Mouse (Mus musculus): ENCODE measurements around the gene Abcg8.

The Abcg8 gene

DNA sequence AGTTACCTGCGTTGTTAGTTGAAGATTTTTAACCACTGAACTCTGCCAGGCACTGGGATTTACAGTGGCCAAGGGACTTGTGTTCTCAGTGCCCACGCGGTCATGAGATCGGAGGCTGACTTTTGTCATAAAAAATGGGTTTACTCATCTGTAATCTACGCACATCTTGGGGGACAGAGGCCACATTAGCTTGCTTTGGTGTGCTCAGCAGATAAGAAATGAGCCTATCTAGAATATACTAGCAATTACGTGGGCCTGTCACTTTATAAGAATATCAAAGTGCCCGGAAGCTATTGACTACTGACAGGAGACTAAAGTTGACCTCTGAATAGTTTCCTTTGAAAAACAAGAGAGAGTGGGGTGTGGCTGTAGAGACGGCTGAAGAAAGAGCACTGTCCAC lies 17.2 kb upstream of the Abcg8 start:
- no peak for DNase-seq

DNA sequence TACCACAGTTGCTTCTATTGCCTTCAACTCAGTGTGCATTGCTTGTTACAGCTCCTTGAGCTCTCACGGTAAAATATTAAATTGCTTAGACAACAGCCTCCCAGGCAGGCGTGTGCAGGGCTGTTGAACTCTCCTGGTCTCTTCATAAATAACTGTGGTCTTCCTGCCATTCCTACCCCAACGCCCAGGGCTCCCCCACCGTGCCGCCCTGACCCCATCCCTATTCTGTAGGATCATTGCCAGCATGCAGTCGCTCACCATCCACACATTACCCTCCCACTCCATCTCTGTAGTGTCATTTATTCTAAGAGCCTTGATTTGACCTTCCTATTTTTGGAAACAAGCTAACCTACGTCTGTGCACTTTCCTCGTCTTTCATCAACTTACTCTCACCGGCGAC lies 11.0 kb upstream of the Abcg8 start:
- no peak for DNase-seq

DNA sequence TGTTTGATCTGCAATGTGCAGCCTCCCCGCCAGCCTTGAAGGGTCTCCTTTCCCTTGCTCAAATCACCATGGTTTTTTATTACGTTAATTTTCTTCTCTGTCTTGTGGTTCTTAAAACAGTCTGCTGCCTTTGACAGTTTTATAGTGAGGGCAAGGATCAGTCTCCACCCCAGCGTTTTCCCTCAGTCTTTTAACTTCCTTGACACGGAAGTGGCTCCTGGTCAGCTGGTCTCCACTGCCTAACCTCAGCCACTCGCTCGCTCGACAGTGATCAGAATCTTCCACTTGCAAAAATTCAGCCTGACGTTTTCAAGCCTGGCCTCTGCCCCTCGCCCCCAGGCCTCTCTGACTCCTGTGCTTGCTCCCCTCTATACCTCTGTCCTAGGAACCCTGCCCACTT lies 10.4 kb upstream of the Abcg8 start:
- DNase-seq: peak; percentile 35

DNA sequence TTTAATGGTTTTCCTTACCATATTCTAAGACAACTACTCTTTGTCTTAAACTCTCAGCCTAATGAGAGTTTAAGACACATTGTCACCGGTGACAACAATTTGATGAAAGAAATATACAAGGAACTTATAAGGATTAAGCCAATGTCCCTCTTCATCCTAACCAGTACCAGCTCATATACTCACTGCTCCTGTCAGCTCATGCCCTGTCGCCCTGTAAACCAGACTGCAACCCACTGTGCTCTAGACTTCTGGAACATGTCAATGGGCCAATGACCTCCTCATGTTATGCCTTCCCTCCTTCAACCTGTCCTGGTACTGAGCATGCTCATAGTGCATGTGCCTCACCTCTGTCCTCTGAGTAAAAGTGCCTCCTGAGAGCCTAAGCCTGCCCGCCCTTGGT lies 8.3 kb upstream of the Abcg8 start:
- DNase-seq: no peak

DNA sequence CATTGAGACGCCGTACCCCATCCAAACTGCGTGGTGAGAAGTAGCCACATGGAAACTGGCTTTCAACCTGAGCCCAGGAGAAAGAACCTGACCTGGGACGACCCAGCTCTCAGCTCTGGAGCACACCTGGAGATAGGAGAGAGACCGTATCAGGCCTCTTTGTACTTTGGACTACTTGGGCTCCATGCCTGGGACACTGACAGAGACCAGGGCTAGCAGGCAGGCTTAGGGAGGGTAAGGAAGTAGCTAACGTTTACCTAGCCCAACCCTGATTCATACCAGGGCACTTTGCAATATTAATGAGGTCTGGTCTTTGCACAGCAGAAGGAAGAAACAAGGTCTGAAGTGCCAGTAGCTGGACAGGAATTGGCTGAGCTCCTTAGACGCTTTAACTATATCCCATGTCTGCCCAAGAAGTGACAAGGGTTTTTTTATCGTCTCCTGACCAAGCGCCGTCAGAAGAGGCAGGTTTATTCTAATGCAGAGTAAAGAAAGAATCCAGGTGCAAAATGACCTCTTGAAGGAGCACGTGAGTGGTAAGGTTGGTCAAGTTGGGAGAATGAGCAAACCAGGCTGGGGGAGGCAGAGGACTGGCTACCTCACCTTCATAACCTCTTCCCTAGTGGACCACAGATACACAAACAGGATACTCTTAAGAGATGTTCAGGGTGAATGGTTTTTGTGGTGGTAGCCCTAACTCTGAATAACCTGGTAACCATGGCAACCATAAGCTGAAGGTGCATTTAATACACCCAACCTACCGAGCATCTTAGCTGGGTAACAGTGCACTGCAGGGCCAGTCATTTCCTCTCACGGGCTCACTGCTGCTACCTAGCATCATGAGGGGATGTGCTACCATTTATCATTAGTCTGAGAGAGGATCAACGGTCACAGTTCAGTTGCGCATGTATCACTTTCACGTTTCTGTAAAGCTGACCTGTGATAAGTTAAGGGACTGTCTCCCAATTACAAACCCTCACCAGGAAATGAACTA lies 3.4 kb upstream of the Abcg8 start:
- DNase-seq: peak; percentile 84

DNA sequence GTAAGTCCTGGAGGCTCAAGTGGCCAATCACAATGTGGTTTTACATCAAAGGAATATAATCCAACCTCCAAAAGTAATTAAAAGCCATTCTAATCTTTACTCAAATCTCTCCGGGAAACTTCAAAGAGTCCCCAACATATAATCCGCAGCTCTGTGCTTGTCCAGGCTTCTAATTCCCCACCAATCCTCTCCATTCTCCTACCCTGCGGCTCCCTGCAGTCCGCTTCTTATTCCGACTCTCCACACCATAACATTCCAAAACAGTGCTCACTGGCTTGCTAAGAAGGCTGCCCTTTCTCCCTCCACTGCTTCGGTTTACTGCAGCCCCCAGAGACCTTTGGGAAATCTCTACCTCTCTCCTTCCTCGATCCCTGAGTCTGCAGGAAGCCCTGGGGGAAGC lies 2.1 kb upstream of the Abcg8 start:
- DNase-seq: no peak

DNA sequence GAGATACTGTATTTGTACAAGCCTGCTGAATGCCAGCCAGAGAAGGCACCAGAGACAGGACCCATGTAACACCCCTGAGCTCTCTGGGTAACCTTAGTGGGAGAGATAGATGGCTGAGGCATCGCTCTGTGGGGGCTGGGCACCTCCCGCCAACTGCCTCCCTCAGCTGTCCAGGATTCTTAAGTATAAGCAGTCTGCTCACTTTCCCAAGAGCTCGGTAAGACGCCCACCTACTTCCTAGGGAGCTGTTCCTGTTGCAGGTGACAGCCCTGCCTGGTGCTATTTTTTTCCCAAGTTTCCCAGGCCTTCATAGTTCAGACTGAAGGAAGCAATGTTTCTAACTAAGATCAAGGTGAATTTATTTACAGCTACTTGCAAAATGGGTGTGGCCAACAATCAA lies 898 bp upstream of the Abcg8 start:
- no peak for DNase-seq

DNA sequence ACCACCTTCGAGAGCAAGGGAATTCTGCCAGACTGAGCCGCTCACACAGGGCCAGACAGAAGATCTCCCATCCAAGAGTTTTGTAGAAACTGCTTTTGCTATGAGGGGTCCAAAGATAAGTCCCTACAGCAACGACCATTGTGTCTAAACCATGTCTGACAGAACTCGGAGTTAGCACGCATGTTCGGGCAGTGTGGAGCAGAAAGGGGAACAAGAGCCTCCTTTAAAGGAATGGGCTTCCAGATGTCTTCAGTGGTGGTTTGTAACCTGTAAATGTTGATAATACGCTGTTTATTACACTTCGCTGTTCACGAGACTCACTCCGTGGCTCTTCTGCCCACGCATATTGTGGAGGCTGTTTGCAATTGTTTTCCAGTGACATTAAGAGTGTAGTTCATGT lies 1.5 kb downstream of the Abcg8 start:
- no peak for DNase-seq

DNA sequence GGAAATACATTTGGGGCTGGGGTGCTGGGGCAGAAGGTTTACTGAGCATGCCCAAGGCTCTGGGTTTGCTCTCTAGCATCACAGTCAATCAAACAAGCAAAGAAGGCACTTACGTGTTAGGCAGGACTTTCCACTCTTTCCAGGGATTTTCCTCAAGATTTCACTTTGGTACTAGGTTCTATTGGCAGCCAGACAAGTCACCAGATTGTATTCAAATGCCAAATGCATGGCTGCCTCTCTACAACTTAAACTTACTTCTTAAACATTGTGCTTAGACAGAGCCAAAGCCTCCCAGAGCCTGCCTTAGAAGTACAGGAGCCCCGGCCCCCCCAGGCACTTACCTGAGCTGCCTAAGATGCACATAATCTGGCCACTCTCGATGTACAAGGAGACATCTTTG lies 5.6 kb downstream of the Abcg8 start:
- DNase-seq: no peak

DNA sequence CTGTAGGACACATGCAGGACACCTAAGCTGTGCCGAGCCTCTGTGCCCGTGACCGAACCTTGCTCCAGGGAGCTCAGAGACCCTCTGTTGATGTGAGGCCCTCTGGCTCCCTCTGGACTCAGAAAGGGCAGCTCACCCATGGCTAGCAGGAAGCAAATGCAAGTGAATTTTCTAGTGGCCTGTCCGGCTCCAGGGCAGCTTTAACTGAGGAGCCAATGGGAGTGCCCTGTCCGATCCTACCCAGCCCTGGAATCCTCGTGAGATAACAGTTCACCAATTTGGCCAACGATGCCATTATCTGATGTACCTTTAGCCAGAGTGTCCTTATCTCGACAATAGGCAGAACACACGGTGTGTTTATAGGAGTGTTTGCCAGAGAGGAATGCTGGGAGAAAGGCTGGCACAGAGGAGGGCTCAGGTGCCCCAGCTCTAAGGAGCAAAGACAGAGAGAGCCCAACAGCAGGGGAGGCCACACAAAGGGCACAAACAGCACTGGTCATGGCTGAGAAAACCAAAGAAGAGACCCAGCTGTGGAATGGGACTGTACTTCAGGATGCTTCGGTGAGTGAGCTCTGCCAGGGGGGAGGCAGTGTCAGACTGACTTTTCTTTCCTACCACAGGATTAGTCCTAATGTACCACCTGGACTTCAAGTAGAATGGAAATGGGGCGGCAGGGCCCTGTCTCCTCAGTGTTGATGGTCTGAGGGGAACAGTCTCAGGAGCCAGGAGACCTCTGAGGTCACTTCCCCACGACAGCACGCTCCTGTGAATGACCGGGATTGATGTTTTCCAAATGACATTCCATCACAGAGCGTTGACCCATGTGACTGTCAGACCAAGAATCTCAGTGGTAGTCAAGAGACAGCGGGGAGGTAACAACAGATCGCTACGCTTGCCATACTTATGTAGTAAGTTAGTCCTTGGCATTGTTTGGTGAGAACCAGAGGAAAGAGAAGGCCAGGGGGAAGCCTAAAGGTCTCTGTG lies 6.9 kb downstream of the Abcg8 start, which contains the start of gene Abcg5:
TSS of gene Abcg5 (minus strand) at position 278 of the 984 bp plus-strand sequence.
- DNase-seq: no peak

DNA sequence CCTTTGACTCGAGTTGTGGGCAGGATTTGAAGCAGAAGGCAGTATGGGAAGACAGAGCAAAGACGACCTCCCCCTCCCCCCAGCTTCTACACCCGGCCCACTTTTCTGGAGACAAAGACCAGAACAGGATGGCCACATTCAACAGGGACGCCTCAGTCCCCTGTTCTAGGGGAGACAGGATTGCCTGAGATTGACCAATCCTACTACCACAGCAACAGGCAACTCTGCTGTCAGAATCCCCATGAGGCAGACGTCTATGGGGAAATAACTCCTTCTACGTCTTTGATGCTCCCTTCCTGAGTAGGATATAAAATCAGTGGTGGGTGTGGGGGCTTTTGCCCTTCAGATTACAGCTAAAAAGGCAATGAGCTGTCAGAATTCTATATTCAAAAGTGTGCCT lies 8.2 kb downstream of the Abcg8 start:
- no peak for DNase-seq

DNA sequence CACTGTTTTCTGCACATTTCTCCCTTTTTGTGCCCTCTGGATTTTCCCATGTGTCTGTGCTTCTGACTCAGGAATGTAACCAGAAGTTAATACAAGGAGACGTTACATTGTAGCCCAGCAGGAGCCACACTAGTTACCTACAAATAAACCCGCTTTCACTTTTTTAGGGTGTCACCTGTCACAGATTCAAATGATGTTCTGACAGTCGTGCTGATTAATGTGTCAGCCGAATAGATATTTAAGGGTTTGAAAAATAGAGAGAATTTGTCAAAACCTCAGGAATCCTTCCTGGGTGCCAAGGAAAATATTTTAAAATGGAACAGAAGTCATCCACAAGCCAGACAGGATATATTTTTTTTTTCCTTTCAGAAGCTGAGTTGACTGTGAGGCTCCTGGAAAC lies 9.2 kb downstream of the Abcg8 start:
- no peak for DNase-seq

DNA sequence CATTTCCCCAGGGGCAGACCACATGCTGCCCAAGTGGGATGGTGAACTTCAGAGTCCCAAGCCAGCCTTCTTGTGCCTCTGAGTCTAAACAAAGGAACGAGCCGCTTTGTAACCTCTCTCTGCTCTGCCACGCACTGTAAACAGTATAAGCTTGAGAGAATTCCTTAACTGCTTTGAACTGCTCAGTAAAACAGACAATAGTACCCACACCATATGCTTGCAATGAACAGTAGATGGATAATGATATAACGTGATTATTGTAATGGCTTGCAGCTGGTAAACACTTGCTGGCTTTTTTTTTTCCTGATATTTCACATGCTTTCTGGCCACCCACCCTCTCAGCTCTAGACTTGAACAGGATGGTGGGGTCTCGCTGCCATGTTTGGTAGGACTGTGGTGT lies 11.9 kb downstream of the Abcg8 start:
- no peak for DNase-seq

DNA sequence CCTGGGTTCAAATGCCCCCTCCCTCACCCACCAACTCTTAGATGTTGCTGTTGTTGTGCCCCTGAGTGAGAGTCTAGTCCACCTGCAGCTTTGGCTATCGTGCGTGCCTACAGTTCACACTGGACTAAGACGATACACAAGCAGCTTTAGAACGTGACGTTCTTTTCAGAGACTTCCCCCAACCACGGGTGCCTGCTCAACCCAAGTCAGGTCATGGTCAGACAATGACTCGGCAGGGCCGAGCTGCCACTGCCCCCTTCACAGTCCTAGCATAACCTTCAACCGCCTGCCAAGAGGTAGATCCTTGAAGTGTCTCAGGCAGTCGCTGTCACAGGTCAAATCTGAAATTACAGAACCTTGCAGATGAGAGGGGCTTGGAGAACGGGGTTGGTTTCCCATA lies 12.7 kb downstream of the Abcg8 start:
- peak; percentile 30 for DNase-seq

DNA sequence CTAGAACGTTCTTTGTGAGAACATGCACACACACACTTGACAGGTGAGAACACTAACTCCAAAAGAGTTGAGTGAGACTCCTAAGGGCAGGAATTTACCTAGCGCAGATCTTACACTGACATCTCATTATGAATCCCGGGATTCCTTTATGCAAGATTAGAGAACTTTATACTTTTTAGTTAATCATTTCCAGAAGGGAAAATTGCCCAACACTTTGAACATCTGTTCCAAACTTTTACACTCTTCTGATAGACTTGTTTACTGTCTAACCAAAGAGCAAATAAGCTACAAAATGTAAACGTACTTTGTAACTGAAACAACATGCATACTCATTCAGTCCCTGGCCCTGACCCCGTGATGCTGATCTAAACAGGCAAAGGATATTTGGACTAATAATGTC lies 13.2 kb downstream of the Abcg8 start:
- peak; percentile 76 for DNase-seq

DNA sequence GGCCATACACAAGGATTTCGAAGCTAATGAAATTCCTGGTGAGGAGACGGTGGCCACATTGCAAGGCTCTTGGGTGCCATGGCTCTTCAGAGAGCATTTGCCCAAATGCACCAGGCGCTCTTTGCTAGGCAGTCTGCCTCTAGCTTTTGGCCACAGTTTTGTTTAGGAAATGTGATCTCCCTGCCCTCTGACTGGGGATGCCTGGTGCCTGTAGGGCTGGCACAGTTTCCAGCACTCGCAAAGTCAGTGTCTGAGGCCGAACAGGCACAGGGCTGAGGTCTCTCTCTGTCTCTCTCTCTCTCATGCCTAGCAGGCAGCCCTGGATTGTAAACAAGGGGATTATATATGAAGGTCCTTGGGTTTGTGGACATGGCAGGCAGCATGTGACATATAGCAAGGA lies 14.0 kb downstream of the Abcg8 start:
- DNase-seq: no peak

DNA sequence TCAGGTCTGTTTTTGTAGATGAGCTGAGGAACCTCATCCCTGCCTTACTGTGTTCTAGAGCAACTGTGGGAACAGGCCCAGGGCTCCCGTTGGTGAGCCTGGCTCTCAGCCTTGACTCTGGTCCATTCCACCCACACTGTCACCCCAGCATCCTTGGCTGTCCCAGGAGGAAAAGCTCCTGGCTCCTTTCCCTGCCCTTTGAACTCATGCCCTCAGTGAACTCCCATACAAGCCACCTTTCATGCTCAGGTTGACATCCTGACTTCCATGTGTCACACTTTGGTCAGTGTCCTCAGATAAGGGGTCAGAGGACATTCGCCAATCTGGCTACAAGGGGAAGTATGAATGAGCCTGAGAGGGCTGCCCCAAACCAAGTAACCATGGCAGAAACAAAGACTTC lies 17.6 kb downstream of the Abcg8 start:
- DNase-seq: no peak

DNA sequence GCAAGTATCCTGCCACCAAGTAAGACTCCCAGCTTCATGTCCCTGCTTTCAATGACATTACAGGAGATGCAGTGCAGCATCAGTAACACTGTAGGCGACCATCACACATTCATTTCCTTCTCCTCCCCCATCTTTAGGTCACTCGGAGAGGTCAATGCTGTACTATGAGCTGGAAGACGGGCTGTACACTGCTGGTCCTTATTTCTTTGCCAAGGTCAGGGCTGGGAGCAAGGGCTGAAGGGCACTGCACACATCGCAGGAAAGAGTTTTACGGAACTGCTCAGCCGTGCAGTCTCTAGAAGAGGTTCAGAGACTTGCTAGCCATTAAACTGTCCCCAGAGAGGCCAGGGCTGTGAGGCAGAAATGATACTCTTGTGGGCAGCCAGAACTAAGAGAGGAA lies 20.4 kb downstream of the Abcg8 start:
- DNase-seq: peak; percentile 49

DNA sequence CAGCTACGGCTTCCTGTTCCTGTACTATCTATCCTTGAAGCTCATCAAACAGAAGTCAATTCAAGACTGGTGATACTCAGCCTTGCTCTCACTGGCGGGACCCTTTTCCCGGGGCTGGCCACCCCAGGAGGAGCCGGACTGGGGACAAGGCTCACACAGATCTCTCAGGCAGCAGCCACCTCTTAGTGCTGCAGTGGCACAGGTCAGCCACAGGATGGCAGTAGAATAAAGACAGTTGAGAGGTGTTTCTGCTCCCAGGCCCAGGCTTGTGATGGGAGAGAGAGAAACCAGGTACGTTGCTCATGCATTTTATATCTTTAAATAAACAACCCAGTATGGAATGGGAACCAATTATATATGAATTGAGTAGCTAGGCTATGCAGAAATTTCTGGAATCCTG lies 22.6 kb downstream of the Abcg8 start:
- peak; percentile 66 for DNase-seq

DNA sequence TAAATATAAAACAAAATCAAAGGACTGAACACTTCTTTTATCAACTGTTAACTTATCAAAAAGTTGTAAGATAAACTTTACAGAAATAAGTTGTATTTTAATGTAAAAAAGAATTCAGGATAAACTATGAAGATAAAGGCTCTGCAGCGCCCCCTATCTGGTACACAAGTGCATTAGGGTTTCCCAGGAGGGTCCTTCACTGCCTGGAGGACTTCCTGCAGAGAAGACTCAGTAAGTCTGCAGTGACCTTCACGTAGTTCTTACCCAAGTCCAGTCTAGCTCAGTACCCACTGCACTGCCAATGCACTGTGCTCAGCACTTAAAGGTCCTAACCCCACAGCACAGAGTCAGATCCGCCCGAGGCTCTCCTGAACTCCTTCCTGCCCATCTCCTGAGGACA lies 31.3 kb downstream of the Abcg8 start:
- no peak for DNase-seq

DNA sequence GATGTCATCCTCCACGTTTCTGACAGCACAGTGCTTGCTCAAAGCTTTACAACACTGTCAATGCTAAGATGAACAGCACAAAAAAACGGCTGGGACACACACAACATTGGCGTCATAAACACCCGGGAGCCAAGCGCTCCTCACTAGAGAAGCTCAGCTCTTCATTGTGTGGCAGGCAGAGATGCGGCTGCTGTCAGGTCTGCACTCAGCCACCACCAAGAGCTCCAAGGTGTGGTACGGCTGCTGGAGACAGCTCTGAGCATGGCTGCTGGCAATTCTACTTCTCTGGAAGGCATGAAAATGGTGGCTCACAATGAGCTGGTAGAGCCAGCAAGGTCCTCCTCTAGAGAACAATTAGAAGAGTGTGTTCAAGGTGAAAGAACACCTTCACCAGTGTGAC lies 32.7 kb downstream of the Abcg8 start:
- DNase-seq: no peak

DNA sequence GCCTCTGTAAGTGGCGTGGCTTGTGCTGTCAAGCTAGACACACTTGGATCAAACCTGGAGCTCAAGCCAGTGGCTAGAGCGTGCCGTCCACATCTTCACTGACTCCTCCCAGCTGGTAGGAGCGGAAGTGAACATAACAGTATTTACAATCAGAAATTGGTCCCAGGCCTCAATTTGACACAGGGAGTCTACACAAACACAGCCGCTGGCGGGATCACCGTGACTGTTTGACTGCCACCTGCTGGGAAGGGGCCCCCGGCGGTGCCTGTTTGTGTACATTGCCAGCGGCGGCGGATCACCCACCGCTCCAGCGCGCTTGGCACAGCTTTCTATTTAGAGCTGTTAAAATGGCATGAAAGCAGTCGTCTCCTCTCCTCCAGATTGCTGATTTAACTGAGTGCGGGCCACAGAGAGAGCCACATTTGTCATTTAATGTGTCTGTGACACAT lies 33.3 kb downstream of the Abcg8 start:
- DNase-seq: no peak

DNA sequence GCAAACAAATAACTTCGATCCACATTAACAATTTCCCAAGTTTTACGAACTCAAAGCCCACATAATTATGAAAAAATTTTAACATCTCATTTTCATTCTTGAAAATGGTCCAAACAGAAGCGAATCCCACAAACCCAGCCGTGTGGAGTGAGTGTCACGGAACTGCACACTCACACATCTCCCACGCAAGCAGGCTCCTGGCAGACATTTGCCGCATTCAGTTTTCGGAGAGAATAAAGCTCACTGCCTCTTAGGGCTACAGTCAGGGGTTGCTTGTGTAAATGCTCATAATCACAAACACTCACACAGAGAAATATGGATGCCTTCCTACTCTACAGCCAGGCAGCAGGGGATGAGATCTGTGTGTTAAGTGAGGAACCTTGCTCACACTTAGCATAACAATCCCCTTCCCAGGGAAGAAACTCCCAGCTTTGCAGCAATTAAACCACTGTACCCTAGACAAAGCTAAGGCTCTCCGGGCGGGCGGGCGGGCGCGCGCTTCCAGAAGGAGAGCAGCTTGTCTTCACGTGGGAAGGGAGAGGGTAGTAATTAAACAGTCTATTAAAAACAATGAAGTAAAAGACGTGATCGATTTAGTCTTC lies 37.6 kb downstream of the Abcg8 start:
- DNase-seq: no peak
